27 mouse cellular contexts compared by ENCODE assay signal in the genomic region with DNA sequence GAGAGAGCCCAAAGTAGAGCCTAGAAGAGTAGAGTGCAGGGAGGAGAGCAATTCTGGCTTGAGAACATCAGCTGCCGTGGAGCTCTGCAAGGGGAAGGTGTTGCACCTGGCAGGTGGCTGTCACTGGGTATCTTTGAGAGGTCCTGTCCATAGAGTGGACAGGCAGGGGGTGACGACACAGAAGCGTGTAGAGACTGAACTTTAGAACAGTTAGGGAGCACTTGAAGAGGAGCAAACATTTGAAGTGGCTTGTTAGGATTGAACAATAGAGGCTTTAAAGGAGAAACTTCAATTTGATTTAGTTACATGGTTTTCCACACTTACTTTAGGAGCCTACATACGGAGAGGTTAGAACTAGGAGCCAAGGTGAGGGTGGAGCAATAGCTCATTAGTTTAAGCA. TPM values are rescaled to one million over a fixed set of nuclear protein-coding genes. Genes with fewer than 3 reads are reported as not detected.
"Had no signal": no experiment of that assay in that cellular context is flagged by ENCODE, and none has a peak within 500 bp of the region (broad histone marks: within the 10 kb centered on the region; RNA-seq: fewer than 3 reads in every experiment).

No protein-coding gene starts in this region.

- ATAC-seq: forebrain, postnatal 0 days; hindbrain, embryonic 16.5 days; inflammation-experienced regulatory T-cells, adult 6 months; intestine, embryonic 15.5 days; intestine, postnatal 0 days had no signal

- H3K9ac ChIP-seq: forebrain, postnatal 0 days; heart, embryonic 13.5 days; heart, embryonic 15.5 days; hindbrain, embryonic 12.5 days; hindbrain, embryonic 14.5 days; intestine, embryonic 15.5 days; limb, embryonic 12.5 days had no signal

- H3K4me1 ChIP-seq: heart, embryonic 13.5 days; heart, embryonic 15.5 days; hindbrain, embryonic 10.5 days; hindbrain, embryonic 12.5 days; intestine, embryonic 15.5 days; limb, embryonic 10.5 days; limb, embryonic 12.5 days had no signal

- H3K27me3 ChIP-seq: heart, embryonic 13.5 days; heart, embryonic 15.5 days; hindbrain, embryonic 12.5 days; intestine, embryonic 15.5 days; limb, embryonic 12.5 days had no signal

- DNase-seq: forebrain, postnatal 0 days; gastrocnemius, postnatal 14 days; gastrocnemius, postnatal 36 days; heart, adult 11 months; heart, adult 2 months; heart, postnatal 14 days; heart, postnatal 4 days; kidney, adult 18-20 months; kidney, adult 8-10 months; kidney, postnatal 10 days; kidney, postnatal 25 days; kidney, postnatal 4 days had no signal

- H3K4me2 ChIP-seq: heart, embryonic 11.5 days; heart, embryonic 13.5 days; heart, embryonic 15.5 days; hindbrain, embryonic 12.5 days; hindbrain, embryonic 14.5 days; intestine, embryonic 15.5 days; limb, embryonic 12.5 days had no signal

- H3K9me3 ChIP-seq: heart, embryonic 13.5 days; heart, embryonic 15.5 days; hindbrain, embryonic 10.5 days; hindbrain, embryonic 12.5 days; intestine, embryonic 15.5 days; limb, embryonic 10.5 days; limb, embryonic 12.5 days had no signal

- H3K27ac ChIP-seq: heart, adult 2 months; heart, embryonic 13.5 days; heart, embryonic 15.5 days; hindbrain, embryonic 10.5 days; hindbrain, embryonic 12.5 days; hindbrain, embryonic 14.5 days; intestine, embryonic 15.5 days; layer of hippocampus, adult 2 months; left cerebral cortex, adult 2 months; limb, embryonic 10.5 days; limb, embryonic 12.5 days had no signal

- H3K4me3 ChIP-seq: heart, adult 2 months; heart, embryonic 13.5 days; heart, embryonic 15.5 days; hindbrain, embryonic 10.5 days; hindbrain, embryonic 12.5 days; intestine, embryonic 15.5 days; layer of hippocampus, adult 2 months; left cerebral cortex, adult 2 months; limb, embryonic 10.5 days; limb, embryonic 12.5 days had no signal

RNA-seq across cellular contexts. Expression of a gene that starts 14.9 kb away (rescaled TPM):
- polyA plus RNA-seq: gonadal fat pad, adult 2 months had no signal
